13 mouse cellular contexts compared by ENCODE assay signal in genomic region chr7:101472598-101473558, GRCm38 (mm10). TPM values are rescaled to one million over a fixed set of nuclear protein-coding genes. Genes with fewer than 3 reads are reported as not detected.
DNase-seq lines count a peak whose midpoint lies in the region; ATAC-seq and TF ChIP-seq lines count a peak whose summit lies in the region.
"Had no signal": no experiment of that assay in that cellular context is flagged by ENCODE, and none has a peak within 500 bp of the region (broad histone marks: within the 10 kb centered on the region; RNA-seq: fewer than 3 reads in every experiment).

No protein-coding gene starts in this region.

- H3K9ac ChIP-seq in kidney, embryonic 16.5 days (replicated peaks; ENCODE audit: low read length) = no peak overlapping the region
- no peak overlapping the region for H3K9ac ChIP-seq in heart, embryonic 15.5 days
- H3K9ac ChIP-seq: embryonic facial prominence, embryonic 12.5 days had no signal

- 0 out of 2 replicates have a peak, but pooled peaks have one; percentile 39 for ATAC-seq in kidney, embryonic 16.5 days (ENCODE audit: low FRiP score, low TSS enrichment)
- peak; percentile 47; the same call in 1 of the 2 replicates for ATAC-seq in heart, embryonic 15.5 days (replicated peaks; ENCODE audit: insufficient number of reproducible peaks, insufficient read depth, low FRiP score, low read depth)
- ATAC-seq: inflammation-experienced regulatory T-cells, adult 6 months had no signal

- H3K36me3 ChIP-seq in kidney, embryonic 16.5 days (ENCODE audit: insufficient read depth, low read length) = no peaks in the 10 kb centered on the region
- H3K36me3 ChIP-seq in heart, embryonic 15.5 days = no peaks in the 10 kb centered on the region
- H3K36me3 ChIP-seq in small intestine, adult 2 months (ENCODE audit: control insufficient read depth, insufficient read depth, low read length) = no peaks in the 10 kb centered on the region
- H3K36me3 ChIP-seq: embryonic facial prominence, embryonic 12.5 days had no signal

- no peak overlapping the region for H3K4me2 ChIP-seq in kidney, embryonic 16.5 days (replicated peaks; ENCODE audit: low read depth, low read length)
- no peak overlapping the region for H3K4me2 ChIP-seq in heart, embryonic 15.5 days
- H3K4me2 ChIP-seq: embryonic facial prominence, embryonic 12.5 days had no signal

- no peak overlapping the region for H3K27ac ChIP-seq in kidney, embryonic 16.5 days (ENCODE audit: low read length)
- peak overlapping the region; percentile 10 for H3K27ac ChIP-seq in heart, embryonic 15.5 days
- H3K27ac ChIP-seq in small intestine, adult 2 months (ENCODE audit: insufficient read depth, low read depth, low read length) = peak overlapping the region; percentile 26; the same call in 1 of the 2 replicates
- H3K27ac ChIP-seq: embryonic facial prominence, embryonic 12.5 days; macrophage had no signal

- whole genome bisulfite sequencing in kidney, embryonic 16.5 days = 45% methylated on average over 10 of the region's 10 CpGs
- 27% methylated on average over 10 of the region's 10 CpGs for WGBS in heart, embryonic 15.5 days
- 35% methylated on average over 10 of the region's 10 CpGs for WGBS in small intestine, adult 2 months

- no peaks in the 10 kb centered on the region for H3K9me3 ChIP-seq in kidney, embryonic 16.5 days (ENCODE audit: low read length)
- H3K9me3 ChIP-seq in heart, embryonic 15.5 days (replicated peaks) = no peaks in the 10 kb centered on the region
- H3K9me3 ChIP-seq: embryonic facial prominence, embryonic 12.5 days had no signal

- H3K27me3 ChIP-seq in kidney, embryonic 16.5 days (ENCODE audit: insufficient read depth, low read length) = no peaks in the 10 kb centered on the region
- no peaks in the 10 kb centered on the region for H3K27me3 ChIP-seq in heart, embryonic 15.5 days
- no peaks in the 10 kb centered on the region for H3K27me3 ChIP-seq in small intestine, adult 2 months (ENCODE audit: control insufficient read depth, insufficient read depth, low read length)
- H3K27me3 ChIP-seq: embryonic facial prominence, embryonic 12.5 days had no signal

- TF ChIP-seq CTCF in small intestine, adult 2 months (IDR thresholded peaks at IDR 0.05; ENCODE audit: extremely low read depth, insufficient read length, insufficient replicate concordance, low read depth, low read length) = no peak

- H3K4me3 ChIP-seq in kidney, embryonic 16.5 days (ENCODE audit: low read length) = no peak overlapping the region
- H3K4me3 ChIP-seq in heart, embryonic 15.5 days = no peak overlapping the region
- H3K4me3 ChIP-seq in small intestine, adult 2 months (ENCODE audit: low read depth, low read length) = no peak overlapping the region
- H3K4me3 ChIP-seq: embryonic facial prominence, embryonic 12.5 days had no signal

- peaks cover 5% of the 10 kb centered on the region; the same call in 1 of the 2 replicates for H3K4me1 ChIP-seq in kidney, embryonic 16.5 days (ENCODE audit: insufficient read depth, low read length)
- peaks cover 34% of the 10 kb centered on the region for H3K4me1 ChIP-seq in heart, embryonic 15.5 days (replicated peaks)
- H3K4me1 ChIP-seq in small intestine, adult 2 months (ENCODE audit: control insufficient read depth, insufficient read depth, insufficient read length, low read length) = peaks cover 4% of the 10 kb centered on the region; the same call in 1 of the 2 replicates

- TF ChIP-seq POLR2A in small intestine, adult 2 months (IDR thresholded peaks at IDR 0.05; ENCODE audit: low read depth, low read length) = no peak

- no peak for DNase-seq in kidney, adult 9 months
- peak; percentile 41 for DNase-seq in urinary bladder, postnatal 14 days (ENCODE audit: low spot score)
- DNase-seq in urinary bladder, postnatal 10 days (ENCODE audit: low spot score) = no peak
- no peak for DNase-seq in ovary, postnatal 36 days (ENCODE audit: low spot score)
- DNase-seq in retina, embryonic 14.5 days (ENCODE audit: low spot score) = no peak
- DNase-seq: left cerebral cortex, postnatal 4 days; thymus, postnatal 14 days had no signal

RNA-seq across cellular contexts. Expression of gene Pde2a, which starts 51.4 kb away (rescaled TPM):
- polyA plus RNA-seq in kidney, embryonic 16.5 days (2015; fragmentation: Nextera tagmentation; extraction: Ambion mirVana) = 31.6 and 46.5 TPM in 2 replicates
- 16.3 and 21.9 TPM in 2 replicates for polyA plus RNA-seq in heart, embryonic 15.5 days (2015; fragmentation: Nextera tagmentation; extraction: Ambion mirVana)
- polyA plus RNA-seq in small intestine, adult 2 months (2012; rRNA removed) = 11.4 and 17.6 TPM in 2 replicates
